Mouse (Mus musculus) thymus, postnatal 36 days (tissue): Measurements from ENCODE around the gene Srarp.

Source experiments
- DNase-seq, 2 experiments: peaks; one replicate each; pipeline ENCODE4 v3.0.0; 2022; ENCODE audit warnings: mixed read lengths in 2 of 2

Gene Srarp

DNA sequence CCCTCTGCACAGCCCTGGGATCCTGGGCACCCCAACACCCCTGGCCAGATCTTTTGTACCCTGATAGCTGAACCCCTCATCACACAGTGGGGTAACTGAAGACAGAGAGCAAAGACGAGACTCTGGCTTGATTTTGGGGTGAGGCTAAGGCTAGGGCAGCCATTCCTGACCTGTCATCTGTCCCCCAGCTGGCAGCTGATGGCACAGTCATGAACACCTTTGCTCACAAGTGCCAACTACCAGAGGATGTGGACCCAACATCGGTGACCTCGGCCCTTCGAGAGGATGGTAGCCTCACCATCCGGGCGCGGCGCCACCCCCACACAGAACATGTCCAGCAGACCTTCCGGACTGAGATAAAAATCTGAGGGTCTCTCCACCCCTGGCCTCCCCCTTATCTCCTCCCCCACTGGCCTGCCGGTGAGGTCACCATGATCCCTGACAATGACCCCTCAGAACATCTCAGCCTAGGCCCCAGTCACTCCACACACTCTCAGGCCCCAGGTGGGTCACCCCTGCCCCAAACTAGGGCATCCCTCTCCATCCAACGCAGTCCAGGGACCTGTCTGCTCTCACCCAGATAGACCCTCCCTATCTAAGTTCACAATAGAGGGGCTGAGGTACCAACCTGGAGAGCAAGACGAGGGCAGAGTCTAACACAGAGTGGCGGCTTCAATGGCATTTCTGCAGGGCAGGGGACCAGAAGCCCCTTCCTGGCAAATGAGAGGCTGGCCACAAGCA lies 12.0 kb downstream of the Srarp start:
- no peak for DNase-seq

DNA sequence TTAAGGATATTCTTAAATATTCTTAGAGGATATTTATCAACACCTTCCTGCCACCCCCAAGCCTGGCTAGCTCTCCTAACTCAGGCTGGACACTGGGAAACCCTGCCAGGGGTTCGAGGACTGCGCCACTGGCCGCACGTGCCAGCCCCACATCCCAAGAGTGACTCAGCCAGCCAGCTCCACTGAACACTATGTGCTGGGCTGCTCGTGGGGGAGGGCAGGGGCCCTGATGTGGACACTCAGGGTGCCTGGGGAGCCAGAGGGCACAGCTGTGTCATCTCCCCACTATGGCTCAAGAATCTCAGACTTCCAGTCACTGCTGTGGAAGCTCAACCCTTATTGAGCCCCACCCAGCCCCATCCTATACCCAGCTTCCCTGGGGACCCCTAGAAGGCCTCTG lies 12.6 kb downstream of the Srarp start:
- DNase-seq, result no peak

DNA sequence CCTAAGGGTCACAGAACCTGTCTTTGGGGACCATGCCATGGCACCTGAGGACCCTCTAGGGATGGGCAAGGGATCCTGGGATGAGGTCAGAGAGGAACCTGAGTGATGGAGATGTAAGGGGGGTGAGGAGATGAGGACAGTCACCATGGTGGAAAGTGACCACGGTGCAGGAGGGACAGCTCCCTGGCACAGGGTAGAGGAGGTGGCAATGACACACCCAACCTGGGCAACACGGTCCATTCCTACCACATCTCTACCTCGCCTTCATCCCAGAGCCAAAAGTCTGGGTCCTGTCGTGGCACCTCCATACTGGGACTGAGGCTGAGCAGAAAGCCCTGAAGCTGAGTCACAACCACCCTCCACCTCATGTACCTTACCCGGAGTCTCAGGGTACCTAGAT lies 13.1 kb downstream of the Srarp start:
- no peak for DNase-seq

DNA sequence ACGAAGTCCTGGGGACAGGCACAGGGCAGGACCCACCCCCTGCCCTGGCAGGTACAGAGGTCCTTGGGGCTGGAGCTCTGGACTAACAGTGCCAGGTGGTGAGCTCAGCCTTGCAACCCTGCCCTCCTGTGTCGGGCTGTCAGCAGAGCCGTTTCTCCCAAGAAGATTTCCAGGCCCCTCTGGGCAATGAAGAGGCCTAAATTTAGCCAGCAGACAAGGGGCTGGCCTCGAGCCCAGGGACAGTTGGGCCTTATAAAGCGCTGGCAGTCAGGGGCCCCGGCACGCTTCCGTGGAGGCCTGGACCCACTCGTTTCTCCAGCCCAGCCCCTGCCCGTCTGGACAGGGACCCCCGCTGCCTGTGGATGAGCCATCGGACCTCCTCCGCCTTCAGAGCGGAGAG lies 14.5 kb downstream of the Srarp start:
- DNase-seq, result no peak

DNA sequence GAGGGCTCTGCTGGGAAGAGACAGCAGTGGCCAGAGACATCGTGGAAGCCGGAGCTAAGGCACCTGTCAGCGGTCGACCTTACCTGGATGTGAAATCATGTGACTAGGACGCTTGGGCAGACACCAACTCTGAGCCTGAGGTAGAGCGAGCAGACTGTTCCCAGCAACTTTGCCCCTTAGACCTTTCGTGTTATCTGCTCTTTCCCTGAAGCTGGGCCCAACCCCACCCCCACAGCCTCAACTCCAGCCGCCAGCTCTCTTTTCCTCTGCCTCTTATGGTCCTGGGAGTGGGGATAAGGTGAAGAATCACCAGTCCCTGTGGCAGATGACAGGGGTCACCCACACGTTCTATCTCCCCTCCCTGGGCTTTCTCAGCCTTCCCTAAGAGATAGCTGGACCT lies 15.0 kb downstream of the Srarp start:
- DNase-seq, result no peak

DNA sequence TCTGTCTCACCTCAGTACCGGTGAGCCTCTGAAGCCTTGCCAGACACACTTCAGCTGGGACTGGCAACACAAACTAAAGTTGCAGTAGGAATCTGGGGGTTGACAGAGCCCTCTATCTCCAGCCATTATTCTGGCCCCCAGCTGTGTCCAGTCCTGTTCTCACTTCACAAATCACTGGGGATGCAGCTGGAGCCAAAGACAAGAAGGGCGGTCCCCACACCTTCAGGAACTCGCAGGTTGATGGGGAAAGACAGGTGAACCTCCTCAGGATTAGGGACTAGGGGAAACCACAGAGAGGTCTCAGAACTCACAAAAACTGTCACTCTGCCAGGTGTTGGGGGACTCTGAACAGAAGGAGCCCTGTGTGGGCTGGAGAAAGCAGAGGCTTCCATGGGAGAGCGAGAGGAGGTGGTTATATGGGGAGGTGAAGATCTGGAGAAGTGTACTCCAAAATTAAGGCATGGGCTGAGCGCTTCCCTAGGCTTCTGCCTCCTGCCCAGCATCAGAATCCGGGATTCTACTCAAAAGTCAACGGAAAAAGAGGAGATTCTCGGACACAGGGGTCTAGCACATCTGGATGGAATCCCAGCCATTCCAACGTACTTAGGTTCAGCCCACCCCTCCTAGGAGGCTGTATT lies 15.6 kb downstream of the Srarp start, which contains the start of gene Hspb7:
Gene Hspb7, plus strand, starts transcription at position 588 of the 638 bp plus-strand sequence.
- DNase-seq, result no peak

DNA sequence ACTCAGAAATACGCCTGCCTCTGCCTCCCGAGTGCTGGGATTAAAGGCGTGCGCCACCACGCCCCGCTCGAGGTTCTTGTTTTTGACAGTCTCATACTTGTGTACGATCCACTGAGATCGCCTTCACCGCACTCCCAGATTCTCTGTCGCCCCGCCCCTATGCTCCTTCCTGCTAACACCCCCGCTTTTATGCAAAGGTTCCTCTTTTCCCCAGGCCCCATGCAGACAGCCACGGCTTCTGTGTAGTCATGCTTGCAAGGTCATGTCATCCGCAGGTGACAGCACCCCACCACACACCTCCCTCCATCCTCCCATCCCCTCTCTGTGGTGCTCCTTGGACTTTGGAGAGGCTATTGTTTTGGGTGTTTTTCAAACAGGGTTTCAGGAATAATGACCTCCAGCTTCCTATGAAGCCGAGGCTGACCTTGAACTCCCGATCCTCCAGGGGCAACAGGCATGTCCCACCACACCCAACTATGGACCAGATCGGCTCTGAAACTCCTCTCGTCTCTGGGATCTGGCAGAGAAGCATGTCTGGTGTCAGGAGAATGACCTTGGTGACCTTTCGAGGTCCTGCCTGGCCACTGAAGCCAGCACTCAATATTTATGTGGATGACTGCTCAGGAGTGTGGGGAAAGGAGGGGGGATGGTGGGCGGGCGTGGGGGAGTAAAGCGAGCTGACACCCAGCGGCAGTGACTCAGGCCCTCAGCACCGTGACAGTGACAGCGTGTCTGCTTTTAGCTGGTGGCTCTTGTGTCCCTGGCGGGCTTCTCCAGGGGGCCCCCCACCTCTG lies 16.3 kb downstream of the Srarp start:
- no peak for DNase-seq

DNA sequence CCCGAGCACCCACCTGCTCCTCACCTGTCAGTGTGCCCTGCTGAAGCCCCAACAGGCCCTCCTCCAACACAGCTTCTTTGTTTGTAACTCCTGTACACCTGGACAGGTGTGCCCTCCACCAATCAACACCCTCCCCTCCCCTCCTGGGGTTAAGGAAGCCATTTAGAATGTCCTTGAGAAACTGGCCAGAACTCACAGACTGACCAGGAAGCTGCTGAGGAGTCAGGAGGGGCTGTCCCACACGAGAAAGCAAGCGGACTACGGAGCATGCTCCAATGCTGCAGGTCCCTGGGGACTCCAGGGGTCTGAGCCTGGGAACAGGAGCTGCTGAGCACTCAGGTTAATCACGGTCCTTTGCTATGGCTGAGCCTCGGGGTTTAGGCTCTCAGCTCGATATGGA lies 20.0 kb downstream of the Srarp start, which contains the start of gene Clcnkb:
Gene Clcnkb, minus strand, starts transcription at position 91 of the 400 bp plus-strand sequence.
- no peak for DNase-seq

DNA sequence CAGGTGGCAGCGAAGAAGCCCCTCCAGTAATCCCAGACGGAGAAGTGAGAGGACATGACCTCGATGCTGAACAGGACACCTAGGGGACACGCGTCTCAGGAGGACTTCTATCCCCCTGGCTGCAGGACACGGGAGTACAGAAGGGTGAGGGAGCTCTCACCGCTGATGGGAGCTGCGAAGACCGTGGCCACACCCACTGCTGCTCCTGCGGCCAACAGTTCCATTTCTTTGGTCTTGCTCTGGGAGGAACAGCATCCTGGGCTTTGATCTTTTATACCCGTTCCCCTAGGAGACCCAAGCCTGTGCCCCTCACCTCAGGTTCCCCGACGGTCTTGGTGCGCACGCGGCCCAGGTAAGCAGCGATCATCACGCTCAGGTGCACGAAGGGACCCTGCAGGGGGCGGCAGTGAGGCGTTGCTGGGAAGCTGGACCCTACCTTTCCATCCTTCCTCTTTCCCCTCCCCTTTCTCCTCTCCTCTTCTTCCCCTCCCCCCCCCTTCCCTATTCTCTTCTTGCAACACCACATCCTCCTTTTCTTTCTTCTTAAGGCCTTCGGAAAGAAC lies 24.4 kb downstream of the Srarp start:
- DNase-seq, result no peak

DNA sequence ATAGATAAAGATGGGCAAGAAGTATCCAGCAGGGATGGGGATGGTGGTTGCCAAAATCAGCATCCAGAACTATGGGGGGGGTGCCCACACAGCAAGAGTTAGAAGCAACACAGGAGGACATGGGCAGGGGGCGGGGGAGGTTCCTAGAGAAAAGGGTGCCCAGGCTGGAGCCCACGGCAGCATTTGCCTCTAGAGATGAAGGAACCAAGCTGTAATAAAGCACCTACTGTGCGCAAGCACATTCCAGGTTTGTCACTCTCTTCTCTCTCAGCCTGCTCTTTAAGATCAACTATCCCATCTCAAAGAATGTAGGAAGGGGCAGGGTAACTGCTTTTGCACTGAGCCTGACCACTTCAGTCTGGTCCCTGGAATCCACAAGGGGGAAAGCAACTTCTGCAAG lies 27.3 kb downstream of the Srarp start:
- DNase-seq, result no peak

DNA sequence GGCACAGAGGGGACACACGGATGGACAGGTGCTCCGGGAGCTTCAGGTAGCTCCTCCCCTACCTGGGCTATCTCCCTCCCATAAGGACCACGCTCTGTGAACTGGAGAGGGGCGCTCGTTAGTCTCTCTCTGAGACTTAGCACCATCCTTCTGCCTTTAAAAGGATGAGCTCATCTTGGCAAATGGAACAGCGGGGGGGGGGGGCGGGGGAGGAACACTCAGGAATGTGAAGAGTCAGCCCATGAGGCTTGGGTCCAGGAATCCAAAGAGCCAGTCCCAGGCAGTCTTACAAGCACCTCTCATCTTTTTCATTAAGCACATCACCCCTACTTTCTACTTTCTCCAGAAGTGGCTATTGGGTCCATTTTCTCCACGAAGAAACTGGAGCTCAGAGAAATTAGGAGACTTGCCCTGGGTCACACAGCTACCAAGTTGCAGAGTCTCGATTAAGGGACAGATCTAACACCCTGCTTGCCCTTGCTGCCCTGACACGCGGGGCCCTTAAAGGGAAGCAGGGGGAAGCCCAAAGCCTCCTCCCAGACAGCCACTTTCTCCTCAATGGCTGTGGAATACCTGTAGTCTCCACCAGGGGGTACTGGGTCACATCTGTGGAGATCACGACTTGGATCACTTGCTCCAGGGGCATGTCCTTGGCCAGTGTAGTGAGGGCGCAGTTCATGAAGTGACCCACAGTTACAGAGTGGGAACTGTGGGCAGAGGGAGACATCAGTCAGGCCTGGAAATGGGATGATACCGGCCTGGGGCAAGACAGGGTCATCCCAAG lies 29.2 kb downstream of the Srarp start:
- DNase-seq, result peak; percentile 32 to 40

DNA sequence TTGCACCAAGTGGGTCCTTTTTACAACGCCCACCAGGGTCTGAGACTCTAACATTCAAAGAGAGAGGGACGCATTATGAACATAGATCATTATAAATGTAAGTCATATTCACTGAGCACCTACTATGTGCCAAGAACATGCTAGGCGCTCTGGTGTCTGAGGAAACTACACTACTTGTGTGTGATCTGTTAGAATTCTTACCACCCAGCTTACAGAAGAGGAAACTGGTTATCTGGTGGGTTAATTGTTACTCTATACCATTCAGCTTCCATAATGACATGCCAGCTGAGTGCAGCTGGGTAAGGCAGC lies 30.6 kb downstream of the Srarp start:
- no peak for DNase-seq

DNA sequence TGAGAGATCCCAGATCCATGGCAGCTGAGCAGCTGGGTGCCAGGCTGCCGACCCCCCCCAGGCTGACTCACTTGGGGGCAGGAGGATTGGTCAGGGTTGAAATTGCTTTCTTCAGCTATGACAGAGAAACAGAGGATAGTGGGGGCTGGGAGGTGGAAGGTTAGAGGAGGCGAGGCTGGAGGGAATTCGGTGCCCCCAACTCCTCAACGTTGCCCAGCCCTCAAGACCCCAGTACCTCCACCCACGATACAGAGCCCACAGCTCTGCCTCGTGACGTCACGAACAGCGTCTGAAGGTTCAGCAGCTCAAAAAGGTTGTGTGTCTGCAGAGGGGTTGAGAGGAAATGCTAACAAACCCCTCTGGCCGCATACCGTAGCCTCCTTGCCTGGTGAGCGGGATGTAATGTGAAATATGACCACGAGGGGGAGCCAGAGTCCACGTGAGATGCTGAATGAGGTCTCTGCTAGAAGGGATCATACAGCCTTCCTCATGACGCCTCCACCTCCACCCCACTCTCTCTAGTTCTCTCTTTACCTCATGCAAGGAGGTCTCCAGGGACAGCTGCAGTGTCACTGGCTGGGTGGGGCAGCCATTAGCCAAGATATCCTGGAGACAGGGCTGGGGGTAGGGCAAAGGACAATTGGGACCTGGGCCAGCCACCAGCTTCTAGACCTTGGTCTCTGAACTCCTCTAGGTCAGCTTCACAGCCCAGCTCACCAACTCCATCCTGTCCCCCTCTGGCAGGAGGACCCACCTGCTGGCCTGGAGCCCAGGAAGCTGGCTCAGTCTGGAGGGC lies 31.2 kb downstream of the Srarp start:
- peak; percentile 81 to 83 for DNase-seq

DNA sequence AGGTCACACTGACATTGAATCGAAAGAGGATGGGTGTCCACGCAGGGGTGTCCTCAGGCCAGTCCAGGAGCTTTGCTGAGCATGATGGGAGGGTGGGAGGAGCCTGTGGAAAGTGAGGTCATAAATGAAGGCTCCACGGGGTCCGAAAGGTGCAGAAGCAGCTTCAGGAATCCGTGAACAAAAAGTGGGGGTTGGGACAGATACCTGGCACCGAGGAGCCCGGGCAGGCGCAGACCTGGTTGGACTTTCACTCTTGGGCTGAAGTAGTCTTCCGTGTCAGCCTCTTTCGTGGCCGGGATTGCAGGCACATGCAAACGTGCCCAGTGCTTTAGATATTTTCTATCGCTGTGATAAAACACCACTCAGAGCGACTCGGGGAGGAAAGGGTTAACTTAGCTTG lies 35.7 kb downstream of the Srarp start:
- DNase-seq, result no peak

DNA sequence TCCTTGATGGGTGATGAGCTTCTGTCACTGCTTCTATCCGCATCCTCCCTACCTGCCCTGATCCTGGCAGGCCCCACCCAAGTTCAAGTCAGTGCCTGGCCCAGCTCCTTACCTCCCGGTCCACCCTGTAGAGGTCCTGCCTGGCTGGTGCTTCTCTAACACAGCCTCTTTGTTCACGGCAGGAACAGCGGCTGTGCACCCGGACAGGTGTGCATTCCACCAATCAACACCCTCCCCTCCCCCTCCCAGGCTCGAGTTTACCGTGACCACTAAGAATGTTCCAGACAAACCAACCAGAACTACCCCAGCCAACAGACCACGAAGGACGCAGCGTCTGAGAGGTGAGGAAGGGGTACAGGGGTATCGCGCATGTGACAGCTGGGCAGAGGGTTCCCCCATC lies 37.4 kb downstream of the Srarp start, which contains the start of gene Clcnka:
Gene Clcnka, minus strand, starts transcription at position 180 of the 400 bp plus-strand sequence.
- no peak for DNase-seq

DNA sequence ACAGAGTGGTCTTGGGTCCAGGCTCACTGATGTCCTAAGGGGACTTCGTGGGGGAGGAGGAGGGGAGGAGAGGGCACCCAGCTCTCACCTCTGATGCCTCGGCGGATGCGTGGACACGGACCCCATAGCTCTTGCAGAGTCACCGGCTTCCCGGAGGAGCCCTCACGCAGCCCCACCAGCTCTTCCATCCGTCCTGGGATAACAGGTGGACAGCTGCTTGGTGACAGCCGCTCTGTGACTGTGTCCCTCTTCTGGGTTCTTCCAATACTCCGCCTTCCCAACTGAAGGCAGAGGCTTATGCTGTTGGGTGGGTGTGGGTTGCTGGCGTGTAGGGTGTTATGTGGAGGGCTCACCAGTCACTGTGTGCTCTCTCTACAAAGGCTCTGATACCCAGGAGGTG lies 38.0 kb downstream of the Srarp start:
- no peak for DNase-seq

DNA sequence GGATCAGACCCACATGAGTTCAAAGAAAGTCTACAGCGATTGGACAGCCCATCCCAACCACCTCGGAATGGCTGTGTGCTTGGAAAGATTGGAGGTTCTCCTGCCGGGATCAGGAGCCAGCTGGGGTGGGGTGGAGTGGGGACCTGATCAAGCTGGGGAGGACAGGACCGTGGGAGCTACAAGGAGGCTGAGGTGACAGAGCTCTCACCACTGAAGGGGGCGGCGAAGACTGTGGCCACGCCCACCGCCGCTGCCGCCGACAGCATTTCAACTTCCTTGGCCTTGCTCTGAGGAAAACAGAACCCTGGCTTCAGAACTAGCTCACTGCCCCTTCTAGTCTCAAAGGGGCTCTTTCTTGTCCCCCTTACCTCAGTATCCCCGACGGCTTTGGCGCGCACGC lies 41.2 kb downstream of the Srarp start:
- DNase-seq, result no peak

DNA sequence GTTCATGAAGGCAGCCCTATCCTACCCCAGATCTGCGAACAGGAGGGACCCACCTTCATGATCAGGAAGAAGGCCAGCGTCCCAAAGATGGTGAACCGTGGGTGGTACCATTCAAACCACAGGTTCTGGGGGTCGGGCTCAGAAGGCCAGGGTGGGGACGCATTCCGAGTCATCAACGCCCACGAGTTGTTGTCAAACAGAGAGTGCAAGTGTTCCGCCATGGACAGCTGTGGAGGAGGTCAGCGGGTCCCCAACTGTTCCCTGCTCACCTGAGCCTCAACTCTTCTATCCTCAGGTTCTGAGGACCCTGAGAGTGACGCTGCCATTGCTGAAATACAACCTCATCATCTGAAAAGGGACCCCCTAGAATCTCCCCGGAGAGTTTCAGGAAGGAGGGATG lies 44.6 kb downstream of the Srarp start:
- no peak for DNase-seq

DNA sequence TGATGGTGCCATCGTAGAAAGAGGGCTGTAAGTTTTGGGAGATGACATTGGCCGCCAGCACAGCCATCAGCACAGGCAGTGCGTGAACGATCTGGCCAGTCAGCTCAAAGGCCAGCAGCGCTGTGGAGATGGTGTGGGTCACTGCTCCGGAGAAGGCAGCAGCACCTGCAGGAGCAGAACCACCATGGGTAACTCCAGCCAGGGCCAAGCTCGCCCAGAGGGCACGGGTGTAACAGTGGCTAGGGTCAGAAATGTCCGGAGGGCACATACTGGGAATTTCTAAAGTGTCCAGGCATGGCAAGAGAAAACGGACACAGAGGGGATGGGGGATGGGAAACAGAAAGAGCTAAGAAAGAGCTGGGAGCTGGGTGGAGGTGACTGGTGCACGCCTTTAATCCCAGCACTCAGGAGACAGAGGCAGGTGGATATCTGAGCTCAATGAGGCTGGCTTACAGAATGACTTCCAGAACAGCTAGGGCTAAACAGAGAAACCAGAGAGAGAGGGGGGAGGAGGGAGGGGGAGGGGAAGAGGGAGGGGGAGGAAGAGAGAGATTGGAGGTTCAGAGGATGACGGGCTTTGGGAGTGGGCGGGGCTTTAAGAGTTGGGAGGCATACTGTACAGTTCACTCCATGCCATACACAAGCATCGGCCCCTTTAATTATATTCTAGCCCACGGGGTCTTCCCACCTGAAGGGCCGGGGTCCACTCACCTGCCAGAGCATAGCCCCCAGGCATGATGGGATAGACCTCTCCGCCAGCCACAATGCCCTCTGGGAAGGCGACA lies 46.3 kb downstream of the Srarp start:
- no peak for DNase-seq

DNA sequence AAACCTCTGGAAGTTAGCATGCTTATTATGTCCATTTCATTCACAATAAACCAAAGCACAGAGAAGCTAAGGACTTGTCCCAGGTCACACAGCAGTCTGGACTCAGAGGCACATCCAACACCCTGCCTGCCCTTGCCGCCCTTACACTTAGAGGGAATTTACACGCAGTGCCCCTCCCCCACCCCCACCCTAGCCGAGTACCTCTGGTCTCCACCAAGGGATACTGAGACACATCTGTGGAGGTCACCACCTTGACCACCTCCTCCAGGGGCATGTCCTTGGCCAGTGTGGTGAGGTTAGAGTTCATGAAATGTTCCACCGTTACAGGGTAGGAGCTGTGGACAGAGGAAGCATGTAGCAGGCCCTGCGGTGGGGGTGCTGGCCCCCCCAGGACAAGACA lies 48.0 kb downstream of the Srarp start:
- no peak for DNase-seq
